Mouse (Mus musculus): ENCODE measurements around the gene 9330161L09Rik. TPM values are rescaled to one million over a fixed set of nuclear protein-coding genes. Genes with fewer than 3 reads are reported as not detected.
A peak's percentile ranks its signal among the peaks of the same experiment; 100 is the strongest.

9330161L09Rik gene
- polyA plus RNA-seq, 1 experiment: 1.8 TPM

- Histone ChIP-seq H3K9ac (ENCODE audit: low read depth, poor library complexity, severe bottlenecking) (no peak overlapping the region), H3K4me1 (ENCODE audit: control insufficient read depth, insufficient read depth, low read length) (no peaks in the 10 kb centered on the region), H3K36me3 (ENCODE audit: control insufficient read depth, insufficient read depth, low read length, poor library complexity, severe bottlenecking) (no peaks in the 10 kb centered on the region), H3K27me3 (ENCODE audit: control insufficient read depth, insufficient read depth, low read length, poor library complexity, severe bottlenecking) (no peaks in the 10 kb centered on the region), H3K4me3 (ENCODE audit: low read depth, low read length) (no peak overlapping the region), H3K27ac (ENCODE audit: insufficient read depth, low read length) (no peak overlapping the region), H3K9me3 (replicated peaks; ENCODE audit: control insufficient read depth, insufficient read depth, low read length, poor library complexity, severe bottlenecking) (no peaks in the 10 kb centered on the region)
- TF ChIP-seq CTCF (IDR thresholded peaks at IDR 0.05; ENCODE audit: low read depth, low read length): no peak
- TF ChIP-seq POLR2A (IDR thresholded peaks at IDR 0.05; ENCODE audit: insufficient read depth, low read length): no peak
- no peak for TF ChIP-seq EP300 (IDR thresholded peaks at IDR 0.05; ENCODE audit: insufficient read depth, low read depth, low read length)
These were observed 27.4 kb downstream of the 9330161L09Rik start for GRCm38 (mm10) chr12:103380226-103380625.

DNA sequence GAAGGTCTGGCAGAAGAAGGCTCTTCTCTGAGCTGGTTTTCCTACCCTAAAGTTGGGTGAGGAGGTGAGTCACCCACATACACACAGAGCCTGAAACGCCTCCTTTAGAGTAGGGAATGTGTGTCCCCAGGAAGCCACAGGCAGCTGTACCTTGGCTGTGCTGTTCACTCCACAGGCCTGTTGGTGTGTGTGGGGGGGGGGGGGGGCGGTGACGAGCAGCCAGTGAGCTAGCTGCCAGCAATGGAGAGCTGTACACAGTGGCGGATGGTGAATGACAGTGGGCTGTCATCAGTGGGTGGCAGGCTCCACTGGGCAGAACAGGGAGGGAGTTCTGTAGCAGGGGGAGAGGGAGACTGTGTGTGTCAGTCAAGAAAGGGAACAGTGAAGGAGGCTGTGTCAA lies 30.8 kb downstream of the 9330161L09Rik start:
- H3K9ac ChIP-seq (ENCODE audit: low read depth, poor library complexity, severe bottlenecking): no peak overlapping the region
- H3K4me1 ChIP-seq (ENCODE audit: control insufficient read depth, insufficient read depth, low read length): no peaks in the 10 kb centered on the region
- no peak overlapping the region for H3K4me3 ChIP-seq (ENCODE audit: low read depth, low read length)
- H3K36me3 ChIP-seq (ENCODE audit: control insufficient read depth, insufficient read depth, low read length, poor library complexity, severe bottlenecking): no peaks in the 10 kb centered on the region
- no peak for TF ChIP-seq EP300 (IDR thresholded peaks at IDR 0.05; ENCODE audit: insufficient read depth, low read depth, low read length)
- TF ChIP-seq POLR2A (IDR thresholded peaks at IDR 0.05; ENCODE audit: insufficient read depth, low read length): no peak
- no peak for TF ChIP-seq CTCF (IDR thresholded peaks at IDR 0.05; ENCODE audit: low read depth, low read length)
- H3K27ac ChIP-seq (ENCODE audit: insufficient read depth, low read length): no peak overlapping the region
- no peaks in the 10 kb centered on the region for H3K27me3 ChIP-seq (ENCODE audit: control insufficient read depth, insufficient read depth, low read length, poor library complexity, severe bottlenecking)
- no peaks in the 10 kb centered on the region for H3K9me3 ChIP-seq (replicated peaks; ENCODE audit: control insufficient read depth, insufficient read depth, low read length, poor library complexity, severe bottlenecking)

DNA sequence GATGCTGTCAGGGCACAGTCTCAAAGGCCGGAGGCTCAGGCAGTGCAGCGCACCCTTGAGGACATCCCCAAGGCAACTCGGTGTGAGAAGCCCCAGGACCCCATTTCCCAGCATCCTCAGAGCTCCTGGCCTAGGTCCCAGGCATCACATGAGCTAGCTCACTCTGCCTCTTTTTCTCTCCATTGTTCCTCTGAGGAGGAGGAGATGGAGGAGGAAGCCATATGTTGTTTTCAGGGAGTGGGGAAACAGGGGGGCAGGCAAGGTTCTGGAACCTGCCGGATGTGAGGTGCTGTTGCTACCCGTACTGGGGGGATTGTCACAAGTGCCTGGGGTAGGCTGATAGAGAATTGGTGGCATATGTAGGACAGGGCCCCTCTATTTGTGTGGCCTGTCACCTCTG lies 31.5 kb downstream of the 9330161L09Rik start:
- no peak overlapping the region for H3K4me3 ChIP-seq (ENCODE audit: low read depth, low read length)
- no peaks in the 10 kb centered on the region for H3K36me3 ChIP-seq (ENCODE audit: control insufficient read depth, insufficient read depth, low read length, poor library complexity, severe bottlenecking)
- no peak overlapping the region for H3K9ac ChIP-seq (ENCODE audit: low read depth, poor library complexity, severe bottlenecking)
- H3K27me3 ChIP-seq (ENCODE audit: control insufficient read depth, insufficient read depth, low read length, poor library complexity, severe bottlenecking): no peaks in the 10 kb centered on the region
- TF ChIP-seq CTCF (IDR thresholded peaks at IDR 0.05; ENCODE audit: low read depth, low read length) (no peak), EP300 (IDR thresholded peaks at IDR 0.05; ENCODE audit: insufficient read depth, low read depth, low read length) (no peak), POLR2A (IDR thresholded peaks at IDR 0.05; ENCODE audit: insufficient read depth, low read length) (no peak)
- no peaks in the 10 kb centered on the region for H3K9me3 ChIP-seq (replicated peaks; ENCODE audit: control insufficient read depth, insufficient read depth, low read length, poor library complexity, severe bottlenecking)
- no peaks in the 10 kb centered on the region for H3K4me1 ChIP-seq (ENCODE audit: control insufficient read depth, insufficient read depth, low read length)
- no peak overlapping the region for H3K27ac ChIP-seq (ENCODE audit: insufficient read depth, low read length)

DNA sequence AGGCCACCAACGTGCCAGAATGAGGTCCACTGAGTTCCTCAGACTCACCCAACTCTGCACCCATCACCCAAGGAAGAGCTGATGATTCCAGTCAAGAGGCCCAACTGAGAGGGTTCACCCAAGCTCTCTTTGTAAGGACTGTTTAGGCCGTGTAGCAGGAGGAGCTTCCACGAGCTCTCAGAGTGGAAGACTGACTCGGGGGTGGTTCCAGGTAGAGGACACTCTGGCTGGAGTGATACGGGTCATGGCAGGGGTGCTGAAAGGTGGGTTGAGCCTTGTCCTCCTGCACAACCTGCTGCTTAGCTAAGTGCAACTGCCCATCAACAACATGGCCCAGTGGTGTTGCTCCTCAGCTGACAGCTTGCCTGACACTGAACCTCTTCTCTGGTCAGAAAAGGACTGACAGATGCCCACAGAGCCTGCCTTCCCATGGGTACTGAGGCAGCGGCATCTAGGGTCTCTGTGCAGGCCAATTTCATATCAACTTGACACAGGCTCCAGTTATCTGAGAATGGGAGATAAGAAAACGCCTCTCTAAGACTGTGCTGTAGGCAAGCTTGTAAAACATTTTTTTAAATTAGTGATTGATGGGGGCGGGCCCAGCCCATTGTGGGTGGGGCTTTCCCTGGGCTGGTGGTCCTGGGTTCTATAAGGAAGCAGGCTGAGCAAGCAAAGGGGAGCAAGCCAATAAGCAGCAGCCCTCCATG lies 33.9 kb downstream of the 9330161L09Rik start:
- H3K27me3 ChIP-seq (ENCODE audit: control insufficient read depth, insufficient read depth, low read length, poor library complexity, severe bottlenecking): no peaks in the 10 kb centered on the region
- H3K4me1 ChIP-seq (ENCODE audit: control insufficient read depth, insufficient read depth, low read length): no peaks in the 10 kb centered on the region
- H3K9ac ChIP-seq (ENCODE audit: low read depth, poor library complexity, severe bottlenecking): no peak overlapping the region
- TF ChIP-seq POLR2A (IDR thresholded peaks at IDR 0.05; ENCODE audit: insufficient read depth, low read length): no peak
- no peak for TF ChIP-seq CTCF (IDR thresholded peaks at IDR 0.05; ENCODE audit: low read depth, low read length)
- no peak for TF ChIP-seq EP300 (IDR thresholded peaks at IDR 0.05; ENCODE audit: insufficient read depth, low read depth, low read length)
- no peaks in the 10 kb centered on the region for H3K36me3 ChIP-seq (ENCODE audit: control insufficient read depth, insufficient read depth, low read length, poor library complexity, severe bottlenecking)
- H3K9me3 ChIP-seq (replicated peaks; ENCODE audit: control insufficient read depth, insufficient read depth, low read length, poor library complexity, severe bottlenecking): no peaks in the 10 kb centered on the region
- no peak overlapping the region for H3K4me3 ChIP-seq (ENCODE audit: low read depth, low read length)
- no peak overlapping the region for H3K27ac ChIP-seq (ENCODE audit: insufficient read depth, low read length)

- TF ChIP-seq POLR2A (IDR thresholded peaks at IDR 0.05; ENCODE audit: insufficient read depth, low read length) (no peak), CTCF (IDR thresholded peaks at IDR 0.05; ENCODE audit: low read depth, low read length) (peak; percentile 71)
- Histone ChIP-seq H3K27me3 (ENCODE audit: control insufficient read depth, insufficient read depth, low read length, poor library complexity, severe bottlenecking) (no peaks in the 10 kb centered on the region), H3K27ac (ENCODE audit: insufficient read depth, low read length) (no peak overlapping the region), H3K9ac (ENCODE audit: low read depth, poor library complexity, severe bottlenecking) (no peak overlapping the region), H3K4me1 (ENCODE audit: control insufficient read depth, insufficient read depth, low read length) (no peaks in the 10 kb centered on the region), H3K4me3 (ENCODE audit: low read depth, low read length) (no peak overlapping the region), H3K9me3 (replicated peaks; ENCODE audit: control insufficient read depth, insufficient read depth, low read length, poor library complexity, severe bottlenecking) (no peaks in the 10 kb centered on the region), H3K36me3 (ENCODE audit: control insufficient read depth, insufficient read depth, low read length, poor library complexity, severe bottlenecking) (no peaks in the 10 kb centered on the region)
These were observed 35.9 kb downstream of the 9330161L09Rik start for GRCm38 (mm10) chr12:103371711-103372110.

DNA sequence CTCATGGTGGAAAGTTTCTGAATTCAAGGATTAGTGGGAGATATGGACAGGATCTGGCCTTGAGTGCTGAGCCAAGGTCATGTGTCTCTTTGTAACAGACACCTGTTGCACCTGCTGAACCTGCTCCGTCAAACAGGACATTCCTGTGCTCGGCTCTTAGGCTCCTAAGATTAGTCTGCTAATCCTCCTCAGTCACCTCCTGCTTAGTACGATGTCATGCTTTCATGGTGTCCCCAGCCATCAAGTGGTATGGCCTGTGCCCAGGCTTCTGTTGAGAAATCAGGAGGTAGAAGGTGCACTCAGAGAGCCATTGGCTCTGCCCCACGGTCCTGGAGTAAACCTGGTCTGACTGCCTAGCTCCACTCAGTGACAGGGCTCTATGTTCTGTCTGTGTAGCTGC lies 36.8 kb downstream of the 9330161L09Rik start:
- no peak overlapping the region for H3K4me3 ChIP-seq (ENCODE audit: low read depth, low read length)
- H3K36me3 ChIP-seq (ENCODE audit: control insufficient read depth, insufficient read depth, low read length, poor library complexity, severe bottlenecking): no peaks in the 10 kb centered on the region
- H3K27ac ChIP-seq (ENCODE audit: insufficient read depth, low read length): no peak overlapping the region
- no peaks in the 10 kb centered on the region for H3K4me1 ChIP-seq (ENCODE audit: control insufficient read depth, insufficient read depth, low read length)
- no peak for TF ChIP-seq CTCF (IDR thresholded peaks at IDR 0.05; ENCODE audit: low read depth, low read length)
- TF ChIP-seq POLR2A (IDR thresholded peaks at IDR 0.05; ENCODE audit: insufficient read depth, low read length): no peak
- no peak for TF ChIP-seq EP300 (IDR thresholded peaks at IDR 0.05; ENCODE audit: insufficient read depth, low read depth, low read length)
- no peak overlapping the region for H3K9ac ChIP-seq (ENCODE audit: low read depth, poor library complexity, severe bottlenecking)
- H3K27me3 ChIP-seq (ENCODE audit: control insufficient read depth, insufficient read depth, low read length, poor library complexity, severe bottlenecking): no peaks in the 10 kb centered on the region
- no peaks in the 10 kb centered on the region for H3K9me3 ChIP-seq (replicated peaks; ENCODE audit: control insufficient read depth, insufficient read depth, low read length, poor library complexity, severe bottlenecking)
